Mouse (Mus musculus) neural tube, embryonic 13.5 days (tissue): ENCODE results near the gene Ogfod2. TPM values are rescaled to one million over a fixed set of nuclear protein-coding genes. Genes with fewer than 3 reads are reported as not detected.

Source experiments
- ATAC-seq: fragments of 200-750 bp; cut with Nextera tagmentation; 2 replicates; pipeline ENCODE4 v1.8.0; 2017; ENCODE audit warnings: low read depth, mild to moderate bottlenecking, moderate TSS enrichment, moderate library complexity
- H3K27ac ChIP-seq: fragments of 300-500 bp; sonication (generic); replicated peaks from 2 replicates; pipeline ENCODE4 v1.5.1; 2015; ENCODE audit warnings: moderate library complexity, mild to moderate bottlenecking, inconsistent platforms
- H3K27me3 ChIP-seq: fragments of 300-500 bp; sonication (generic); 2 replicates; pipeline ENCODE4 v1.6.1; 2015; ENCODE audit warnings: mild to moderate bottlenecking, inconsistent platforms
- H3K36me3 ChIP-seq: fragments of 300-500 bp; sonication (generic); 2 replicates; pipeline ENCODE4 v1.6.1; 2015; ENCODE audit warnings: mild to moderate bottlenecking, inconsistent platforms
- H3K4me1 ChIP-seq: fragments of 300-500 bp; sonication (generic); replicated peaks from 2 replicates; pipeline ENCODE4 v1.6.1; 2015; ENCODE audit warnings: inconsistent platforms
- H3K4me2 ChIP-seq: fragments of 300-500 bp; sonication (generic); 2 replicates; pipeline ENCODE4 v1.6.1; 2015; ENCODE audit warnings: inconsistent platforms, mild to moderate bottlenecking, moderate library complexity
- H3K4me3 ChIP-seq: fragments of 300-500 bp; sonication (generic); 2 replicates; pipeline ENCODE4 v1.5.1; 2015; ENCODE audit warnings: mild to moderate bottlenecking, inconsistent platforms
- H3K9ac ChIP-seq: fragments of 300-500 bp; sonication (generic); 2 replicates; pipeline ENCODE4 v1.6.1; 2015; ENCODE audit warnings: moderate library complexity, mild to moderate bottlenecking, inconsistent platforms
- H3K9me3 ChIP-seq: fragments of 300-500 bp; sonication (generic); 2 replicates; pipeline ENCODE4 v1.6.1; 2016; ENCODE audit warnings: inconsistent platforms
- WGBS: fragments of 180-500 bp; shearing (Covaris S2); methylation state at CpG from one replicate; pipeline ENCODE4 v1.1.7; 2015; 5-methylcytosine and 5-hydroxymethylcytosine counted together
- polyA plus RNA-seq: library from polyadenylated mRNA; unstranded; fragments of >200 nt; fragmentation: Nextera tagmentation; extraction: Ambion mirVana; gene quantifications from 2 replicates; pipeline ENCODE4 v1.2.1, GENCODE M21; 2015

Gene Ogfod2
- polyA plus RNA-seq, 1 experiment from 2014 or later, result 34.1 TPM

DNA sequence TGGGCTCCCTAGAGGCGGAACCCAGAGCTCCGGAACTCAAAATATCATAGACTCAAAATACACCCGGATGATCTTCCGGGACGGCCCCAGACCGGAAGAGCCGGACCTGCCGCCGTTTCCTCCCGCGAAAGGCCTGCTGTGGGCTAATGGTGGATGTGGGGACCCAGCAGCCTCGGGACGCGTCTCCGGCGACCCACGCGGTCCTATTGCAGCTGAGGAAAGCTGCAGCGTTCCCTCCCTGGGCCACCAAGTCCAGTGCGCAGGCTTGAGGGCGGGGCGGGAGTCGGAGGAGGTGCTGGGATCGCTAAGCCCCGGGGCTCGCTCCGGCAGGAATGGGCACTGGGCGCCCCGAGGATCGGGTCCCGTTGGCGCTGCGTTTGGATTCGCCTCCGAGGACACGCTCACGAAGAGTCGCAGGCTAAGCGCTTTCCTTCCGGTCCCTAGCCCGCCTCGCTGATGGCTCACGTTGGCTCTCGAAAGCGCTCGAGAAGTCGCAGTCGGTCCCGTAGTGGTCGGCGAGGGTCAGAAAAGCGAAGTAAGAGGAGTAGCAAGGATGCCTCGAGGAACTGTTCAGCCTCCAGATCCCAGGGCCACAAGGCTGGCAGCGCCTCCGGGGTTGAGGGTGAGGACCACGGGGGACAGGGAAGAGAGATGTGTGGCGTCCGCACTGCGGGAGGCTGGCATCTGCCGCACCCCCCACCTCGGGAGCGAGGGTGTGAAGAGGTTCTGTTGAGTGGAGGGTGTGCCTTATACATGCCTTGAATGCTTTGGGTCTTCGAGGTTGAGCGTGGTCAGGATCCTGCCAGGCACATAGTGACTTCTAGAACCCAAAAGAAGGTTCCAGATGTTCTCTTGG is 4.1 kb downstream of the Ogfod2 start, which contains the start of gene Arl6ip4:
Gene Arl6ip4, plus strand, starts transcription at position 100 of the 856 bp plus-strand sequence.
- WGBS, result 2% methylated on average over 64 of the region's 64 CpGs
- H3K9me3 ChIP-seq, result no peaks in the 10 kb centered on the region
- H3K36me3 ChIP-seq, result peaks cover 46% of the 10 kb centered on the region
- H3K4me2 ChIP-seq, result peak within 1 kb of the TSS; percentile 96
- H3K27ac ChIP-seq, result peak within 1 kb of the TSS; percentile 86
- H3K4me1 ChIP-seq, result peaks cover 59% of the 10 kb centered on the region
- H3K4me3 ChIP-seq, result peak within 1 kb of the TSS; percentile 69
- ATAC-seq, result peak; percentile 2; the same call in 1 of the 2 replicates
- H3K9ac ChIP-seq, result peak within 1 kb of the TSS; percentile 88
- no peaks in the 10 kb centered on the region for H3K27me3 ChIP-seq

DNA sequence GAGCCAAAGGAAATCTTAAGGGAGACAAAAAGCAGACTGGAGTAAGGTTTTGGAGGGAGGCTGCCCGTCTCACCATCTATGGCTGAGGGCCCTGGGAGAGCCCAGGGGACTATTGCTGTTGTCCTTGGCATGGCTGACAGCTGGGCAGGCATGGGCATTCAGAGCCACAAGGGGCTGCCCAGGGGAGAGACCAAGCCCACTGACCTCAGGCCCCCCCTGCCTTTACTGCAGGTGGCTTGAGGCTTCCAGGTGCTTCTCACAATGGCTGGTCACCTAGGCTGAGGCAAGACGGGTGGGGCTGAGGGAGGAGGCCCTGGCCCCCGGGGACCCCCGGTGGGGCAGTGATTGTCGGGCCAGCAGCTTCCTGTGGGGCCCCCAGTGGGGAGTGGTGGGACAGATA is 7.1 kb downstream of the Ogfod2 start:
- no peak for ATAC-seq
- Histone ChIP-seq H3K36me3 (peaks cover 74% of the 10 kb centered on the region), H3K27me3 (no peaks in the 10 kb centered on the region), H3K4me2 (no peak overlapping the region), H3K4me1 (peaks cover 39% of the 10 kb centered on the region), H3K9me3 (no peaks in the 10 kb centered on the region), H3K27ac (no peak overlapping the region), H3K9ac (0 out of 2 replicates have a peak overlapping the region, but pooled peaks have one; percentile 12), H3K4me3 (no peak overlapping the region)
- WGBS, result 87% methylated on average over 5 of the region's 5 CpGs

DNA sequence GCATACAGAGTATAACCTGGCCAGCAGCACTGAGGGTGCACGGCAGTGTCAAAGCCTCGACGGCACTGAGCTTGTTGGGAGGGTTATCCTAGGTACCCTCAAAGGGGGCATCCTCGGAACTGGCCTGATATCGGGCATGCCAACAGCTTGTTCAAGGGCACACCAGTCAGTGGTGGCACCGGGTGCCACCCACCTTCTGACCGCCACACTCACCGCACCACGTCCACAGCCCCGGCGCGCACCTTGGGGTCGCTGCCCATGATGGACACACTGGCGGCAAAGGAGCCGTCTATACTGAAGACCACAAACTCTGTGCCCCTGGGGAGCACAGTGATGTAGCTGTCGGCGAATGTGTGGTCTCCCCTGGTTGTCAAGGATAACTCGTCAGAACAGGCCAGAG is 10.3 kb downstream of the Ogfod2 start:
- Histone ChIP-seq H3K4me1 (peaks cover 19% of the 10 kb centered on the region), H3K4me3 (no peak overlapping the region), H3K27me3 (no peaks in the 10 kb centered on the region), H3K27ac (no peak overlapping the region), H3K36me3 (peaks cover 85% of the 10 kb centered on the region), H3K9ac (no peak overlapping the region), H3K9me3 (no peaks in the 10 kb centered on the region), H3K4me2 (no peak overlapping the region)
- WGBS, result 92% methylated on average over 18 of the region's 18 CpGs
- no peak for ATAC-seq

DNA sequence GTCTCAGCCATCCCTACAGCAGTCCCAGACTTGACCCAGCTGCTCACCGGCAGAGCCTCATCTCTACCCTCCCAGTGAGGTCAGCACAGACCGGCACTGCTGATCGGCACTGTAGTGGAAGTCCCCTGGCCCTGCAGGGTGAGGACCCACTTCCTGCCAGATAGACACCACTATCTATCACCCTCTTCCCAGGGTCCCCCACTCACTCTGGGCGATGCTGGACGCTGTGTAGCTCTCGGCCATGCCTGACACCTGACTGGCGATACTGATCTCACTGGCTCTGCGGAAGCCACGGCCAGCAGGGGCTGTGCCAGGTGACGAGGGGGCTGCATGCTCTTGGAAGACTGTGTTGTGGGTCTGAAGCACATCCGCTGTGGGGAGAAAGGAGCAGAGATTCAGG is 13.0 kb downstream of the Ogfod2 start:
- peaks cover 85% of the 10 kb centered on the region for H3K36me3 ChIP-seq

DNA sequence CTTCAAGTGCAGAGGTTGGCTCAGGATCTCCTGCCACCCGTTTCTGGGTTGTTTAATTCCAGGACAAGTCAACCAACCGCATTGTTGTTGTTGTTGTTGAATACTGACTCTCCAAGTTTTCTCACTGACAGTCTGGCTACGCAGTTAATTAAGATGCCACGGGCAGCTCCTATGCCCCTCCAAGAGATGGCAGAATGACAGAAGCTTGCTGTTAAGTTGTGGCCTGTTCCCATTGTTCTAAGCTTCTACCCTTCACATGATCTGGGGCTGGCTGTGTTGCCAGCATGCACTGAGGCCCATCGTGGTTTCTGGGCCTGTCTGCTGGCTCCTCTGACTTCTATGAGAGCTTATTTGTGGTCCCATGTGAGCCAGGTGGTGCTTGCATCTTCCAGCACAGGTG is 22.2 kb downstream of the Ogfod2 start:
- no peak overlapping the region for H3K4me2 ChIP-seq
- H3K4me1 ChIP-seq, result no peaks in the 10 kb centered on the region
- no peak overlapping the region for H3K27ac ChIP-seq
- ATAC-seq, result no peak
- H3K36me3 ChIP-seq, result peaks cover 72% of the 10 kb centered on the region
- no peaks in the 10 kb centered on the region for H3K9me3 ChIP-seq
- H3K27me3 ChIP-seq, result no peaks in the 10 kb centered on the region
- no peak overlapping the region for H3K9ac ChIP-seq
- H3K4me3 ChIP-seq, result no peak overlapping the region
- WGBS, result 86% methylated on average over 5 of the region's 5 CpGs

More for the DNA sequence above, 13.0 kb downstream of the Ogfod2 start:
- 88% methylated on average over 11 of the region's 11 CpGs for WGBS
- Histone ChIP-seq H3K27me3 (no peaks in the 10 kb centered on the region), H3K4me3 (no peak overlapping the region), H3K27ac (no peak overlapping the region), H3K9me3 (no peaks in the 10 kb centered on the region), H3K4me2 (no peak overlapping the region), H3K4me1 (no peaks in the 10 kb centered on the region), H3K9ac (no peak overlapping the region)
- ATAC-seq, result no peak

DNA sequence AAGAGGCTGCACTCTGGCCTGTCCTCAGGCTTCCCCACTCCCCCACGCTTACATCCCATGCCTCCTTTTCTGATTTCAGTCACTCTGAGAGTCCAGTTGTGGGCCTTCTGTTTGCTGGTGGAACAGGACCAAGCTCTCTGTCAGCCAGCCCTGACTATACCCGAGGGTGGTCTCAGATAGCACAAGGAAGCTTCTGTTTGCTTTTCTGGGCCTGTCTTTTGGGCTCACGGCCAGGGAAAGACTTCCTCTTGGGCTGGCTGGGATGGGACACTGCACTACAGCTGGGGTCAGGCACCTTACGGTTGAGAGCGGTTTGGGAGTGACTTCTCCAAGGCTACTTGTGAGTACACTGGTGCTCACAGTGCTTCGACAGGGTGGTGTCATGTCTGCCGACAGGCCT is 26.0 kb downstream of the Ogfod2 start:
- H3K36me3 ChIP-seq, result peaks cover 58% of the 10 kb centered on the region
- no peaks in the 10 kb centered on the region for H3K9me3 ChIP-seq
- no peak for ATAC-seq
- no peak overlapping the region for H3K9ac ChIP-seq
- H3K27me3 ChIP-seq, result no peaks in the 10 kb centered on the region
- H3K4me1 ChIP-seq, result no peaks in the 10 kb centered on the region
- H3K27ac ChIP-seq, result no peak overlapping the region
- no peak overlapping the region for H3K4me3 ChIP-seq
- H3K4me2 ChIP-seq, result no peak overlapping the region
- WGBS, result 71% methylated on average over 7 of the region's 7 CpGs

DNA sequence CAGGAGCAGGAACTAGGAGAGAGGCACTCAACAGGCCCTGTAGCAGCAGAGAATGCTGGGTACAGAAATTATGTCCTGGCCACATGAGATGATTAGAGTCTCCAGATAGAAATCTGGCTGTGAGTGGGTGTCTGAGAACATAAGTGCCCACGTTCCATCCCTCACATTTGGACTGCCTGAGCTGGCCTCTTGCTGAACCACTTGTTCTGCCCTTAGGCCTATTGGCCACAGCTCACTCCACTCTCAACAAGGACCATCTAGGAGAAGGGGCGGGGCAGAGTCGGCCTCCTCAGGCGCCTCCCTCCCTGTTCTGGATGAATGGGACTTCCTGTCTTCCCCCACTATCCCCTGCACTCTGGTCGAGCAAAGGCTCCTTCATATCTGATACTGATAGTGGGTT is 36.9 kb downstream of the Ogfod2 start:
- Histone ChIP-seq H3K9me3 (no peaks in the 10 kb centered on the region), H3K4me1 (no peaks in the 10 kb centered on the region), H3K4me3 (no peak overlapping the region), H3K27me3 (no peaks in the 10 kb centered on the region), H3K27ac (no peak overlapping the region), H3K36me3 (peaks cover 15% of the 10 kb centered on the region; the same call in 1 of the 2 replicates), H3K4me2 (no peak overlapping the region), H3K9ac (no peak overlapping the region)
- no peak for ATAC-seq
- 73% methylated on average over 5 of the region's 5 CpGs for WGBS

DNA sequence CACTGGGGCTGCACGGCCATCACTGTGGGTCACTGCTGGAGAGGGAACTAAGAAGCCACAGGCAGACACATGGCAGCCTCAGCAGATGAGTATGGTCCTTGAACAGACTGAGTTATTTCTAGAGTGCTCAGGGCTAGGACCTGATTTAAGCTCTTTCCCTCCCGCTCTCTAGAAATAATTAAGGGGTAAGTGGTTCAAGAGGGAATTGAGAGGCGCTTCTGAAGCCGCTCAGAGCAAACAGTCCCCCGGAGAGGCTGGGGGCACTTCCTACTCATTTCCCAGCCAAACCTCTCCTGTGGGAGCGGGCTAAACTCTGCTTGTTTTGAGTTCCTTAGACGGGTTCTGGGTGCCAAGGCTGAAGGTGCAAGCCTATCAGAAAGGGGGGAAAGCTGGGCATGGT is 38.8 kb downstream of the Ogfod2 start:
- no peaks in the 10 kb centered on the region for H3K9me3 ChIP-seq
- 76% methylated on average over 7 of the region's 7 CpGs for WGBS

DNA sequence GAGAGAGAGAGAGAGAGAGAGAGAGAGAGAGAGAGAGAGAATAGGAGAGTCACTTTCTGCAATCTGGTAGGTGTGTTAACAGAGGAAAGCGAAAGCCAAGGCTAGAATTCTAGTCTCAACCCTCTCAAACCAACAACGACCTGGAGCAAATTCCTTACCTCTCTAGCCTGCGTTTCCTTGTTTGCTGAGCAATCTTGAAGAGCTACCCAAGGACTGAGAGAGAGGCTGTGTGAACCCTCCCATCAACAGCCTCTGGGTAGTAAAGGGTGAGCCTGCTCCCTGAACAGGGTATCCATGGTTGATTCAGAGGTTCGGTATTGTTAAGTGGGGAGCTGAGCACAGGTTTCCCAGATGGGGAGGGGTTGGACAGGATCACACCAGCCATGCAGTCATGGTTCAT is 40.6 kb downstream of the Ogfod2 start:
- no peak for ATAC-seq
- Histone ChIP-seq H3K27ac (no peak overlapping the region), H3K4me2 (no peak overlapping the region), H3K4me1 (no peaks in the 10 kb centered on the region), H3K9ac (no peak overlapping the region), H3K27me3 (no peaks in the 10 kb centered on the region), H3K9me3 (no peaks in the 10 kb centered on the region), H3K4me3 (no peak overlapping the region), H3K36me3 (peaks cover 15% of the 10 kb centered on the region; the same call in 1 of the 2 replicates)
- 92% methylated on average over 4 of the region's 4 CpGs for WGBS

More for the DNA sequence above, 38.8 kb downstream of the Ogfod2 start:
- no peak overlapping the region for H3K27ac ChIP-seq
- H3K4me1 ChIP-seq, result no peaks in the 10 kb centered on the region
- no peak overlapping the region for H3K4me3 ChIP-seq
- H3K4me2 ChIP-seq, result no peak overlapping the region
- H3K9ac ChIP-seq, result no peak overlapping the region
- ATAC-seq, result no peak
- peaks cover 15% of the 10 kb centered on the region; the same call in 1 of the 2 replicates for H3K36me3 ChIP-seq
- no peaks in the 10 kb centered on the region for H3K27me3 ChIP-seq

DNA sequence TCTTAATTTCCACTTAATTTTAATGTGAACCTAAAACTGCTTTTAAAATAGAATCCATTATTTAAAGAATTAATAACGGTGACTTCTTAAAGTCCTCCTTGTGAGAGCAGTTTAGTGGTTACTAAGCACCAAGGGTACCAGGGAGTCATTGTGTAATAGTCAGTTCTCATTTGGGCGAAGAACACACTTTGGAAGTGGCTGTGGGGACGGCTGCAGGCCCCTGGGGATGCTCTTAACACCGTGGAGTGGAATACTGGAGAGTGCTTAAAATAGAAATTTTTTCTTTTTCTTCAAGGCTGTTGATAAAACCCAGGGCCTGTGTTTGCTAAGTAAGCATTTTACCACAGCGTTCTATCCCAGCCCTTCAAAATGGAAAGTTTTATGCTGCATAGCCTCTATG is 43.8 kb downstream of the Ogfod2 start:
- Histone ChIP-seq H3K36me3 (0 out of 2 replicates have a peak, but pooled peaks cover 9% of the 10 kb centered on the region), H3K4me1 (no peaks in the 10 kb centered on the region)
- 79% methylated on average over 5 of the region's 5 CpGs for WGBS

DNA sequence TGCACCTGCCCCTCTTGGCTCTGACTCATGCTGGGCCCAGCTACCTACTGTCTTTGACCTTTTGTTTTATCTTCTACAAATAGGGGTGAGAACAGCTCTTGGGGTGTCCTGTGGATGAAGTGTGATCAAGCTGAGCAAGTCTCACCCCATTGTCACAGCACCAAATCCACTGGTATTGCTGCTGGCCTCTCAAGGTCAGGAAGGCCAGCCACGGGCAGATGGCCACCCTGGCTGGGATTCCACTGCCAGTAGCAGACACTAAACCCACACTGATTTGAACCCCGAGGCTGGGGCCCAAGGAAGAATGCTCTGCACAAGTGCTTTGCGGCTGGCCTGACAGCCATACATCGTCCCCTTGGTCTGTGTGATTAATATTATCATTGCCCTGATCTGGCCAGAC is 46.2 kb downstream of the Ogfod2 start:
- Histone ChIP-seq H3K4me3 (no peak overlapping the region), H3K4me2 (no peak overlapping the region), H3K9me3 (no peaks in the 10 kb centered on the region), H3K27ac (no peak overlapping the region), H3K4me1 (peaks cover 17% of the 10 kb centered on the region), H3K27me3 (no peaks in the 10 kb centered on the region), H3K9ac (no peak overlapping the region), H3K36me3 (no peaks in the 10 kb centered on the region)
- no peak for ATAC-seq
- 73% methylated on average over 4 of the region's 4 CpGs for WGBS

More for the DNA sequence above, 43.8 kb downstream of the Ogfod2 start:
- Histone ChIP-seq H3K9ac (no peak overlapping the region), H3K27ac (no peak overlapping the region), H3K27me3 (no peaks in the 10 kb centered on the region), H3K4me3 (no peak overlapping the region), H3K4me2 (no peak overlapping the region), H3K9me3 (no peaks in the 10 kb centered on the region)
- no peak for ATAC-seq

DNA sequence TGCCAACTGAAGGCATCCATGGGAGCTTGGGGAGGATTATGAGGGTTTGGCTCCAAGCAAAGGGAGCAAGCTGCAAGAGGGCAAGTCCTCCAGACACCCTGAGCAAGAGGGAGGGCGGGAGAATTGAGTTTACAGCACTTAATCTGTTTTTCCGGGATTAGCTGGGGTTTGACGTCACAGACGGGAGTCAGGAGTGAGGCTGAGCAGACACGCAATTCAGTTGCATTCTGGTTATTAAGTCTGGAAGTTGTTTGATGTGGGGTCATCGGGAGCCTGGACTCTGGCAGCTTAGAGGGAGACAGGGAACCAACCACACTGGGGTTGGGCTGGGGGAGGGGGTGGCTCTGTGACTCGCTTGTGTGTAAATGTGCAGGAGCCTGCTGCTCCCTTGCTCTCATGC is 47.4 kb downstream of the Ogfod2 start:
- no peaks in the 10 kb centered on the region for H3K9me3 ChIP-seq
- H3K4me2 ChIP-seq, result no peak overlapping the region
- H3K4me1 ChIP-seq, result peaks cover 28% of the 10 kb centered on the region
- H3K36me3 ChIP-seq, result no peaks in the 10 kb centered on the region
- no peak for ATAC-seq
- no peak overlapping the region for H3K9ac ChIP-seq
- no peak overlapping the region for H3K4me3 ChIP-seq
- no peaks in the 10 kb centered on the region for H3K27me3 ChIP-seq
- no peak overlapping the region for H3K27ac ChIP-seq
- 51% methylated on average over 7 of the region's 7 CpGs for WGBS
